Mouse (Mus musculus) layer of hippocampus, postnatal 36 days (tissue): ENCODE measurements at regions not wholly inside any gene's neighbourhood (a gene's known extent, or its start where the extent isn't known, plus 50 kb on each side); places are given as distances from the start of the nearest gene placed in this dataset.

Experiments
- DNase-seq, 2 experiments: peaks; one replicate each; pipeline ENCODE4 v3.0.0; 2022

- DNase-seq = no peak
These were observed 205.9 kb upstream of the Grm7 start for GRCm38 (mm10) chr6:110439509-110439908.

- DNase-seq = no peak
These were observed 182.0 kb upstream of the Grm7 start for GRCm38 (mm10) chr6:110463370-110463769.

- no peak for DNase-seq
These were observed 177.7 kb upstream of the Grm7 start for GRCm38 (mm10) chr6:110467661-110468060.

- no peak for DNase-seq
These were observed 139.5 kb upstream of the Grm7 start for GRCm38 (mm10) chr6:110505861-110506260.

- no peak for DNase-seq
These were observed 134.9 kb upstream of the Grm7 start for GRCm38 (mm10) chr6:110510494-110510893.

- DNase-seq = peak; percentile 22 to 28
These were observed 106.6 kb upstream of the Grm7 start for GRCm38 (mm10) chr6:110538731-110539191.

- no peak for DNase-seq
These were observed 99.8 kb upstream of the Grm7 start for GRCm38 (mm10) chr6:110545542-110545941.

- DNase-seq = no peak
These were observed 90.5 kb upstream of the Grm7 start for GRCm38 (mm10) chr6:110554847-110555246.

- DNase-seq = no peak
These were observed 85.7 kb upstream of the Grm7 start for GRCm38 (mm10) chr6:110559656-110560055.

GRCm38 (mm10) chr6:110560426-110560825, 85.0 kb upstream of the Grm7 start:
- DNase-seq = no peak

GRCm38 (mm10) chr6:110577216-110577615, 68.2 kb upstream of the Grm7 start:
- no peak for DNase-seq
